Mouse (Mus musculus): Measurements from ENCODE around the gene Zfp949.

The Zfp949 gene

DNA sequence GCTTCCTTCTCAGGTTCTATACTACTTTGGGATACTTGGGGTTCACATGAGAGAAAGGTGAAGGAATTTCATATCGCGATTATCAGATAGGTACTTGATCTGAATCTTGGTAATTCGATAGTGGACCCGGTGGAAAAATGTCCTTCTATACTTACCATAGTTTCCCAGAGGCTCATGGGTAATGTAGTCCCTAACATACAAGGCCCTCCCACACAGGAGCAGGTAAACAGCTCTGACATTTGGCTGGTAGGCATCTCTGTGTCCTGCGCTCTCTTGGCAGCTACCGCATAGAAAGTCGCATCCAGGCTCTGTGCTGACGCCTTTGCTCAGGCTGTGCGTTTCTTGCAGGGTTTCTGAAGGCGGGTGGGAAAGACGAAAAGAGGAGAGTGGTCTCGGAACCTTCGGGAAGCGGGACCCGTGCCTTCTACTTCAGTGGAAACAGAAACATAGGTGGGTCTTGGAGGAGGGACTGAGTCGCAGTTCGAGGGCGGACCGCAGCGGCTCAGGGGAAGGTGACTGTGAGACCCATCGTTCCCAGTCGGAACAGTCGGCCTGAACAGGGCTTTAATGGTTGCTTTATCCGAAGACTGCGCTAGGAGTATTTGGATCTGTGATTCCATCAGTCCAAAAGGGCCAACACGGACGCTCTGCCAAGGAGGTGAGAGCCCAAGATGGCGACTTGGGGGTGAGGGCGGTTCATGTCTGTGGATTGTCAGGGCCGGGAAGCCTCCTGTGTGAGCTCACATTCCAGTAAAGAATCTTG, at the start of gene Zfp949:
Gene Zfp949 (plus strand): TSS at position 170 of the 763 bp plus-strand sequence.
- peak; percentile 78 to 85 for DNase-seq (ENCODE audit: low spot score in 2 of 2)

DNA sequence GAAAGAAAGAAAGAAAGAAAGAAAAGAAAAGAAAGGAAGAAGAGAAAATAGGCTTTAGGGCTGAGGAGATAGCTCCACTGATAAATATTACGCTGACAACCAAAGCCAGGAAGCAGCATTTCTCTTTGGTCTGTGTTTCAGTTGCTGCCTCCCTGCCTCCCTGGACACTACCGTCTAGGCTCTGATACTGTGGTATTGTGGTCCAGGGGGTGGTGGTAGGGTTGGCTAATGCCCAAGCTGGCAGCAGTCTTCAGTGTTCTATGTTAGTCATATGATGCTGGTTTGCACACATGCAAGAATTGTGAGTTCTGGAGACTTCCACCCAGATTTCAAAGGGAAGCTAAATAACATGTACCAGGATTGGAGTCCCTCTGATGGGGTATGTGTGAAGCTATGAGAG, 47.7 kb upstream of the Zfp949 start:
- no peak for DNase-seq (ENCODE audit: low spot score in 2 of 2)

DNA sequence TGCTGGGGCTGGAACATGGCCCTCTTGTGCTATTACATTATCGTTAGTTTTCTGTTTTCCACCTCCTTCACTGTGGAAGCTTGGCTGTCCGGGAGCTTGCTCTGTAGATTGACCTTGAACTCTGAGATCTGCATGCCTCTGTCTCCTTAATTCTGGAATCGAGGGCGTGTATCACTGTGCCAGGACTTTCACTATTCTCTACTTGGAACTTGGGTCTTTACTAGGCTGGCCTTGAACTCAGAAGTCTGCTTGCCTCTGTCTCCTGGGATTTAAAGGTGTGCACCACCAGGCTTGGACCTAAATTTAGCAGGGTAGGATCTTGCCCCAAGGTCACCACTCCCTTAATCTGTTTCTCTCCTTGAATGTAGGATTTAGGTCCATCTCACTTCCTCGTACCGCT, 46.0 kb upstream of the Zfp949 start:
- DNase-seq (ENCODE audit: low spot score in 2 of 2): no peak

DNA sequence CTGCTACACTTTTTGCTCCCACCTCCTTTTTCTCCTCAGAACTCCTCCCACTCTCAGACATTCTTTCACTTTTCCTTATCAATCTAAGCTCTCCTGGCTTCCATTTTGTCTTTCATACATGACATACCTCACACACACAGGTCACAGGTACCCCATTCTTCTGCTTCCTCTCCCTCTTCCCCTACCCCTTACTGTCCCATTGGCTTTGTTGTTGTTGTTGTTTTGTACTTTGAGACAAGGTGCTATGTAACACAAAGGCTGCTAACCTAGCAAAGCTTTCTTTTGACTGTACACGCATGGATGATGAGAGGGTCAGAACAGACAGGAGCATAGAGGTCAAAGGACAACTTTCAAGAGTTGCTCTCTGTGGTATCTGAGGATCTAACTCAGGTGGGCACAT, 32.3 kb upstream of the Zfp949 start:
- DNase-seq (ENCODE audit: low spot score in 2 of 2): no peak

DNA sequence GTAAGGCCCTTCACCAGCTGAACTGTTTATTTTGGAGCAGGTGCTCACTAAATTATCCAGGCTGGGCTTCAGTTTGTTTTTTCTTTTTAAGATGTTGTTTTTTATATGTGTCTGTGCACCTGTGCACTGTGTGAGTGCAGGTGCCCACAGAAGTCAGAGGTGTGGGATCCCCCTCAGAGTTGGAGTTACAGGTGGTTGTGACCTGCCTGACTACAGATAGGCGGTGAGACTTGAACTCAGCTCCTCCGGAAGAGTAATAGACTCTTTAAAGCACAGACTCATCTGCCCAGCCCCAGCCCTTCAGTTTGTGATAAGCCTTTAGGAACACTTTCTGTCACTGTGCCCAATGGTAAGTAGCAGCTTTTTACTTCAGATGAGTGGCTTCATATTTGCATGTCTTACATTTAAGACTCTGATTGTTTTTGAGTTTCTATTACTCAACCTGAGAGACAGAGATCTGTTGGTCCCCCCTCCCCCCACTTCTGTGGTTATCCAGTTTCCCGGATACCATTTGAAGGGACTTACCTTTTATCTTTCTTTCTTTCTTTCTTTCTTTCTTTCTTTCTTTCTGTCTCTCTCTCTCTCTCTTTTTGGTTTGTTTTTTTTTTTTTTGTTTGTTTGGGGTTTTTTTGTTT, 31.3 kb upstream of the Zfp949 start:
- no peak for DNase-seq (ENCODE audit: low spot score in 2 of 2)

DNA sequence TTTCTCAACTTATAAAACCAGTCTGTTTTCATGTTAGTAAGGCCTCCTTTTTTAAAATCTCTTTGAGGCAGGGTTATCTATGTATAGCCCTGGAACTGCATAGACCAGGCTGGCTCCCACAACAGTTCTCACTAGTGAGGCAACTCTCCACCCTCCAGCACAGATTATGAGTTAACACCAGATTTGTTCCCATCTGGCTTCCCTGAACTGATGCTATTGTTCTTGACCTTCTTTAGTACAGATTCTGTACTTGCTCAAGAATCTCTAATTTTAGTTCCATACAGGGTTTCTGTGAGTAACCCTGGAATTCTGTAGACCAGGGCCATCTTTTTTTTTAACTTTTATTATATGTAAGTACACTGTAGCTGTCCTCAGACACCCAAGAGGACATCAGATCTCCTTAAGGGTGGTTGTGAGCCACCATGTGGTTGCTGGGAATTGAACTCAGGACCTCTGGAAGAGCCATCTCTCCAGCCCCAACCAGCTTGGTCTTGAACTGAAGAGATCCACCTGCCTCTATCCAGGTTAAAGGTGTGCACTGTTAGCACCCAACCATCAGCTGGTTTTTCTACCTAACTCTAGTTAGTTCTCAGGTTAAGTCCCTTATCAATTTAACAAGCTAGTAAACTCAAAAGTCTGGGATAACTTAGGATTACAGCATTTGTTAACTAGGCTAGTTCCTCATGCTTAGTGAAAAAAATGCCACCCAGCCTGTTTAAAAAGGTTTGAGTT, 28.3 kb upstream of the Zfp949 start:
- no peak for DNase-seq (ENCODE audit: low spot score in 2 of 2)

DNA sequence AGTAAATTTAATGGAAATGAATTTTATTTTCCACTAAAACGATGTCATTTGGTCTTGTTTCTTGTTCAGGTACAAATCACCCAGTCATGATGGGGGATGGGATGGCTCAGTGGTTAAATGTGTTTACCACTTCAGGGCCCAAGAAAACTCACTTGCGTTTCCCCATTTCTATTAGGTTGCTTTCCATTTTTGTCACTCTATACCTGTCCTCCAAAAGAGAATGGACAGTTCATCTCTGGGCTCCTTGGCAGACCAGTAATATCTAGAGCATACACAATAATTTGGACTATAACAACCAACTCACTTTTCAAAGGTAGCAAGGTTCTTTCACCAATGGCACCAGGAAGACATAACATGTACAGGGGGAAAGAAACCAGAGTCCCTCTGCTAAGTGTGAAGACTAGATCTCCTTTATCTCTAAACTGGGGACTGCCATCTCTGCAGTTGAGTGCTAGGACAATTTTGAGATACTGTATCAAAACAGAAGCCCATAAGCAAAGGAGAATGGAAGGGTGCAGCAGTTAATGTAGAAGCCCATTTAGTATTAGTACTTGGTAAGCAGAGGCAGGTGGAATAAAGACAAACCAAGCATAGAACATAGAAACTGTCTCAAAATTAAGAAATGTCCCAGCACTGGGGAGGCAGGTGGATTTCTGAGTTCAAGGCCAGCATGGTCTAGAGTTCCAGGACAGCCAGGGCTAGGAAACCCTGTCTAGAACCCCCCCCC, 27.5 kb upstream of the Zfp949 start:
- DNase-seq (ENCODE audit: low spot score in 2 of 2): no peak

DNA sequence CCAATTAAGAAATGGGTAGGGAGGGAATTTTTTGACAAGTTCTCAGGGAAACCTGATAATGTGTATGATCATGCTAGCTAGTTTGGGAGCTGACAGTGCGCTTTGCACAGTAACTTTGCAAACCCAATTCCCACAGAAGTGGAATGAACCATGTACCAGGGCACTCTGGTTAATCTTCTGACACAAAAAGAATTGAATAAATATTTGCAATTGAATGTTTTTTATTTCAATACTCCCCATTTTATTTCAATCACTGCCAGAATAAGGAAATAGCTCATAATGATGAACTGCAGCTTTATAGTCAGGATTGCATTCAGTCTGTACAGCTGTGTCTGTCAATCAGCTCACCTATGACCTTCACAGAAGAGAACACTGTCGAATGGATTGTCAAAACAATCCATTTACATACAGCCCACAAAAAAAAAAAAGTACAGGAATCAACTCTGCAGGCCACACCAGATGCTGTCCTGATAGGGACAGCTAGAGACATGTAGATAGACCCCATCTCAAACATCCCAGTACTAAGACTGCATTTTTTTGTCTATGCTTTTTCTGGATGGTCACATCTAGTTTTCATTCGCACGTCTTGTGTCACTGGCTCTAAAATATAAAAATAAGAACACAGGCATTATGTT, 26.9 kb upstream of the Zfp949 start:
- DNase-seq (ENCODE audit: low spot score in 2 of 2): no peak

DNA sequence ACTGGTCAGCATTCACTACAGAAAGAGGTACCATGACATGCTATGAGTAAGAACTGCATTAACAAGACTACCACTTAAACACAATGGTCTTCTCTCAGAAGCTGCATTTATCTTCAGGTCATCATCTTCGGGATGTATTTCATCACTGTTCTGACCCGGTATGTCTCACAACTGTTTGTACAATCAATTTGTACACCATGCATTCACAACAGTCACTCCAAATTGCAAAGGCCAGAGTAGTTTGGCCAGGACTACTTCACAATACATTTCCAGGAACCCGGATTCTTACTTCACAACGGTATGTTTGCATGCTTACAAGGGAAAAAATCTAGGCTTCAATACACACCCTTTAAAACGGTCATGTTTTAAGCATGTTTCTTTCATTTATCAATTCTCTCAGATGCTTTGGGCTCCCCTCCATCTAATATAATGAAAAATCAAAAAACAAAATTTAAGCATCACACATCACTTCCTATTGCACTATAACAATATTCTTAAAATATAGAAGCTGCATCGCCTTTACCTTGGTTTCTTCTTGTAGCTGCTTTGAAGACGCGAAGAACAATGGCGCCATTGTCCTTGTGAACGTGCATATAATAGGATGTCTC, 25.8 kb upstream of the Zfp949 start:
- peak in 1 of 2 experiments; percentile 7 for DNase-seq (ENCODE audit: low spot score in 2 of 2)

DNA sequence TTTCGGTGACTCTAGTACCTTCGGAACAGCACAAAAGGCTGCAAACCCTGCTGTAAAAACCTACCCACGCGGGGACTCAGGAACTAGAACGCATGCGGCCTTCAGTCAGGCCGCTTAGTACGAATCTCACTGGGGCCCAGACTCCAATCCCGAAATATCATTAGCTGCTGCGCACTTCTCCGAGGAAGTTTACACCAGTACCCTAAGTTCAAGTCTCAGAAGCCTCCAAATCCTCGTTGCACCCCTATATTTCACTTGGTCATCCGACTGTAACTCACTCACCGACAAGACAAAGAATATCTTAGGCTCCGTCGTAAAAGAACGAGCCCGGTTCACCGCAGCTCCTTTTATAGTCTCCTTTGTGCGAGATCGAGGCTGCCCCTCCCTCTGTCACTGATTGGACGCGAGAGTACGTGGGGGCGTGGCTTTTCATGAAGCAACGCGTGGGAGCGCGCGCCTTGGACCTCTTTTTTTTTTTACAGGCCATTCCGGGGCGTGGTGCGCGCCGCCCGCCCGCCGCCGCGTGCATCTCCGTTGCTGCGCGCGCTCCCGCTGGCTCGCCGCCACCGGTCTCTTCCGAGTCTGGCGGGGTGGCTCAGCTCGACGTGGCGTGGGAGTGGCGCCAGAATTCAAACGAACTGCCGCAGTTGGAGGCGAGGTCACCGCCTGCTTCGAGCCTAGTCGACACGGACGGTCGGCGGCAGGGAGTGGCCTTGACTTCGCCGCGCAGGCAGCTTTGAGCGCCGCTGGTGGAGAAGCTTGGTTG, 25.1 kb upstream of the Zfp949 start:
- peak; percentile 86 to 97 for DNase-seq (ENCODE audit: low spot score in 2 of 2)

DNA sequence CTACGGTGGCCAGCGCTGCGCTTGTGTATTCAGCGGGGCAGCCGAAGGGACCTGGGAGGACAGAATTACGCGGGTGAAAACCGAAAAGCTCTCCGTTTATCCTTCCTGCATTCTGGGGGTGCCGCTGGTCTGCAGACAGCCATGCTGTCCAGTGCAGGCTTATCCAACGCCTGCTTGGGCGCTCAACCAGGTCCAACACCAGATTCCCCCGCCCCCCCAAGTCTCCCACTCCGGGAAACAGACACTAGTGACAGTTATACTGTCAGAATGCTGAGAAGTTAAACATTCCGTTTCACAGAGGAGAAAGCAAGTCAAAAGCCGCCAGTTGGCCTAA, 24.5 kb upstream of the Zfp949 start:
- no peak for DNase-seq (ENCODE audit: low spot score in 2 of 2)

DNA sequence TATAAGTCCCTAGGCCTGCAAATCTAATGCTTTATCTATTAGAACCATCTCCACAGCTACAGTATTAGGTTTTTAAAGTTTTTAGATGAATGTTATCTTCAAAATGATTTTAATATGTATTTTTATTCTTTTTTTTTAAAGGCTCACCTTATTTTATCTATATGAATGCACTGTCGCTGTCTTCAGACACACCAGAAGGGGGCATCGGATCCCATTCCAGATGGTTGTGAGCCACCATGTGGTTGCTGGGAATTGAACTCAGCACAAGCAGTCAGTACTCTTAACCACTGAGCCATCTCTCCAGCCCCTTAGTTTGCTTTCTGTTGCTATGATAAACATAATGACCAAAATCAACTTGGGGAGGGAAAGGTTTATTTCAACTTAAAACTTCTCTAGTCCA, 23.5 kb upstream of the Zfp949 start:
- DNase-seq (ENCODE audit: low spot score in 2 of 2): no peak

DNA sequence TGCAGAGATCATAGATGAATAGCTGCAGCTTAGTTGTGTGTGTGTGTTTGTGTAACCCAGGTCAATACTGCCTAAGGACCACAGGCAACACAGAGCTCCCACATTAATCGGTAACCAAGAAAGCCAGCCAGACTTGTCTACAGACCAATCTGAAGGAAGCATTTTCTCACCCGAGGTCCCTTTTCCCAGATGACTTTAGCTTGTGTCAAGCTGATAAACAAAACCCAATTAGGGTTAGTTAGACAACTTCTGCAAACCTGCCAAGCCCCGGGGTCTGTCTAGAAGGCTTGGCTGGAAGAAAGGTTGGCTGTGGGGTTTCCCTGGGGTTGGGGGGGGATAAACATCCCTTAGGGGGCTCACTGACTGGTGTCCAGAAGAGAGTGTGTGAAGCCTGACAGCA, 23.0 kb upstream of the Zfp949 start:
- DNase-seq (ENCODE audit: low spot score in 2 of 2): no peak

DNA sequence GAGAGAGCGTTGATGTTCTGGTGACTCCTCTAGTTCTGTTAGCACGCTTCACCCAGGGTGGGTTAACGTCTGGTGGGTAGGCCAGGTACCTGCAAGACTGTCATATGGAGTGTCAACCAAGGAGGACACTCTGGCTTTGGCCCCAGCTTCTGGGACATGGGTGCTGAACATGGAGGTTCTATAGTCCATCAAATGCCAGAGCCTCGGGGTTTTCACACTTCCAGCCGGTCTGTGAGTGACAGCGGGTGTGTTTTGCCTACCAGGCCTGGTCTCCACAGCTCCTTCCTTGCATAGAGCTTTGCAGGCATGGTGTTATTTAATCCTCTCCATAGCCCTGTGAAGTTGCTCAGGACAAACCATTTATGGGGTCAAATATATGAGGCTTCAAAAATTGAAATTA, 22.5 kb upstream of the Zfp949 start:
- no peak for DNase-seq (ENCODE audit: low spot score in 2 of 2)

DNA sequence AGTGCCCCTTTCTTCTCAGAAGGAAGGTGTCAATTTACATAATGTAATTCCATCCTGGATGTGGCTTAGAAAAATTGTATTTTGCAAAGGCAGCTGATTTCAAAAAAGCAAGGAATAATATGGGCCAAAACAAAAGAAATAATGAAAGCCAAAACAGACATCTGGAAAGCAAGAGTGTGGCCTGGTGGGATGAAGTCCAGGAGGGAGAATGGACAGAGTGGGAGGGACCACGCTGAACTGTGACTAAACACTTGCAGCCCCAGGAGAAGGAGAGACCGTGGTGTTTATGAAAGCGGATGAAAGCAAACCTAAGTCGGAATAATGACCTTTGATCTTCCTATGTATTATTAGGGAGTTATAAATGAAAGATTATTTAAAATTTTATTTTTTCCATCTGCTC, 19.9 kb upstream of the Zfp949 start:
- DNase-seq (ENCODE audit: low spot score in 2 of 2): no peak

DNA sequence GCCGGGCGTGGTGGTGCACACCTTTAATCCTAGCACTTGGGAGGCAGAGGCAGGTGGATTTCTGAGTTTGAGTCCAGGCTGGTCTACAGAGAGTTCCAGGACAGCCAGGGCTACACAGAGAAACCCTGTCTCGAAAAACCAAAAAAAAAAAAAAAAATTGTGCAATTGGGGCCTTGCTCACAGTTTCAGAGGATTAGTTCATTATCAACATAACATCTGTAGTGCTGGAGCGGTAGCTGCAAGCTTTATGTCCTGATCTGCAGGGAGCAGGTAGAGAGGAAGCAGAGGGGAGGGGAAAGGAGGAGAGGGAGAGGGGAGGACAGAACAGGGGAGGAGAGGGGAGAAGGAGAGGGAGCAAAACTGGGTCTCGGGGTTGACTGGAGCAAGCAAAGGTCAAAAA, 19.1 kb upstream of the Zfp949 start:
- no peak for DNase-seq (ENCODE audit: low spot score in 2 of 2)

DNA sequence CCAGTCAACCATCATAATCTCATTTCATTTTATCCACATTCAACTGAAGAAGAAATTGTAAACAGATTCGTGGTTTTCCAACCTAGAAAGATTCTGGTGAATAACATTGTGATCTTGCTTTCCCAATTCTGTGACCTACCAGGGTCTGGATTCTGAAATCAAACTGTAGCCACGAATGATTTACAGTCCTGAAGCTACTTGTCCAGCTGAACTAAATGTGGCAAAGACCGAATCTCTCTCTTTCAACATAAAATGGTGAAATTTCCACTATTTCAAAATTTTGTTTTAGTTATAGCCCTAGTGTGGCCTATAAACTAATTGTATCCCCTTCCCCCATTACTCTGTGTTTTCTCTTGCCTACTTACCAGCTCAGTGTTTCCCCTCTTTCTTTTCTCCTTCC, 18.2 kb upstream of the Zfp949 start:
- no peak for DNase-seq (ENCODE audit: low spot score in 2 of 2)

DNA sequence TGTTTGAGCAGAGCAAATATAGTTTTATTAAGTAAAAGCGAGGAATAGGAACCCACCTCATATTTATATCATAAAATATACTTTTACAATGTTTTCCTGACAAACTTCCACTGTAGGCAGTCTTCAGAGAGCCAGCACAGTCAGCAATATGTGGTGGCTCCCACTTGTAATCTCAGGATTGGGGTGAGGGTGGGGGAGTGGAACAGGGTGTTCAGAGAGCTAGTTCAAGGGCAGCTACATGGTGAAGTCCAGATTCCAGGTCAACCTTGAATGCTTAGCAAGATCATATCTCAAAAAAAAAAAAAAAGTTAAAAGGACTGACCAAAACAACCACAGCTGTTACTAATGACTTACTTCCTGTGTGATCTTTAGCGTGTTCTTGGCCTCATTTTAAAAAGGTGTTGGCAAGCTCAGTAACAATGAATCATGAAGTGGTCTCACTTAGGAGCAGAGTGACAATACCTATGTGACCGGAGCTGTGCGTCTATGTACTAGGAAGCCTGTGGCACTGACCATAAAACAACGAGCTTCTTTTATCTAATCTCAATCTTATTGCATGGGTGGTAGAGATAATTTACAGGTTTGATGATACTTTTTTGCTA, 17.7 kb upstream of the Zfp949 start:
- no peak for DNase-seq (ENCODE audit: low spot score in 2 of 2)

DNA sequence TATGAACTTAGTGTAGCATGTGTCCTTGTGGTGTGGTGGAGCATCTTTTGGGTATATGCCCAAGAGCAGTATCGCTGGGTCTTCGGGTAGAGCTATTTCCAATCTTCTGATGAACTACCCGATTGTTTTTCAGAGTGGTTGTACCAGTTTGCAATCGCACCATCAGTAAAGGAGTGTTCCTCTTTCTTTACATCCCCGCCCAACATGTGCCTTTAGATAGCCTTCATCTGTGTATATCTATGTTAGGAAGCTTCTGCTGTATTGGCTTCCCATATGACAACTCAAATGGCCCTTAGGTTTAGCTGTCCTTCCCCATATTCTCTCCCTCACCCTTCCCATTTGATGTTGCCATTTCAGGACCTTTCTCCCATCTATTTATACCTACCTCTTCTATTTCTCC, 13.7 kb upstream of the Zfp949 start:
- DNase-seq (ENCODE audit: low spot score in 2 of 2): no peak

DNA sequence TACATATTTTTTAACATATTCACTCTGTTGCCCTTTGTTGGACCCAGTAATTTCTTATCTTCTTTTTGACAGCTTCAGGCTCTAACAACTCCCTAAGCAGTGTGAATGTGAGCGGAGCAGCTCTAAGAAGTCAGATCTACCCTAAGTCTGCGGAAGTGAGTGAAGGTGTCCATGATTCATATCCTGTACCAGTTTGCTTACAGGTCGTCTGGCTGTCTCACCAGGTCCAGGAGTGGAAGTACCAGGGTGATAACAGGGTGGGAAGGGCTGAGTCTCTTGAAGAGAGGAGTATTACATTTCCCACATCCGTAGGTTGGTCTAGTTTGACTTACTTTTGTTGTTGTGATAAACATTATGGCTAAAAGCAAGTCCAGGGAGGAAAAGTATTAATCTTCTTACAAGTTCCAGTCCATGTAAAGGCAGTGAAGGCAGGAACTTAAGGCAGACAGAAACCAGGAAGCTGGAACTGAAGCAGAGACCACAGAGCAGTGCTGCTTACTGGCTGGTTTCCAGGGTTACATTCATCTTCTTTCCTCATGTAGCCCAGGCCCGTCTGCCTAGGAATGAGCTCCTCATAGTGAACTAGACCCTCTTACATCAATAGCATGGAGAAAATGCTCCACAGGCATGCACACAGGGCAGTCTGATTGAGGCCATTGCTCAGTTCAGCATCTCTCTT, 8.1 kb upstream of the Zfp949 start:
- DNase-seq (ENCODE audit: low spot score in 2 of 2): no peak

All from left cerebral cortex, adult 9 months (tissue).